7 mouse cellular contexts compared by ENCODE assay signal in the genomic region with DNA sequence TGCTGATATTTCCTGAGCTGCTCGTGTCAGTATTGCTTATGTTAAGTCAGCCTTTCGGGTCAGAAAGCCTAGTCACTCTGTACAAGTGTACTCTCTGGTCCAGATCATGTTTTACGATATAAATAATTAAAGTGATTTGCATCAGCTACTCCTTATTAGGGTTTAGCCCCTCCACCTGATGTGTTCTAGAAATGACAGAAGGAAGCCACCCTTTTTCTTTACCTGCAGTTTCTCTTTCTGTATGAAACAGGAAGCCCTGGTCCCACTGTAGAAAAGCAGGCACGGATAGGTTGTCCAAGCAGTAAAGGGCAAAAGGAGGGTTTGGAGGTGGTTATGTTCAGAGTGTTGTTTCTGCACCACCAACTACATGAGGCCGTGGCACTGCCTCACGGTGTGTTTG. TPM values are rescaled to one million over a fixed set of nuclear protein-coding genes. Genes with fewer than 3 reads are reported as not detected.
DNase-seq lines count a peak whose midpoint lies in the region; ATAC-seq and TF ChIP-seq lines count a peak whose summit lies in the region.

No protein-coding gene starts in this region.

- 79% methylated on average over 6 of the region's 6 CpGs for WGBS in forebrain, embryonic 13.5 days
- WGBS in liver, embryonic 13.5 days (ENCODE audit: insufficient replicate concordance): 38% methylated on average over 6 of the region's 6 CpGs

- H3K4me2 ChIP-seq in forebrain, embryonic 13.5 days: peak overlapping the region; percentile 92
- peak overlapping the region; percentile 93 for H3K4me2 ChIP-seq in liver, embryonic 13.5 days

- H3K27ac ChIP-seq in testis, adult 2 months (ENCODE audit: control insufficient read depth, insufficient read depth, low read depth, low read length): no peak overlapping the region
- H3K27ac ChIP-seq in forebrain, embryonic 13.5 days: no peak overlapping the region
- peak overlapping the region; percentile 99 for H3K27ac ChIP-seq in liver, embryonic 13.5 days

- H3K27me3 ChIP-seq in testis, adult 2 months (ENCODE audit: control insufficient read depth, insufficient read depth, low read length): no peaks in the 10 kb centered on the region
- H3K27me3 ChIP-seq in forebrain, embryonic 13.5 days: no peaks in the 10 kb centered on the region
- H3K27me3 ChIP-seq in liver, embryonic 13.5 days: no peaks in the 10 kb centered on the region

- H3K9me3 ChIP-seq in forebrain, embryonic 13.5 days (replicated peaks): no peaks in the 10 kb centered on the region
- H3K9me3 ChIP-seq in liver, embryonic 13.5 days (replicated peaks): no peaks in the 10 kb centered on the region

- no peak for TF ChIP-seq POLR2A in testis, adult 2 months (IDR thresholded peaks at IDR 0.05; ENCODE audit: control insufficient read depth, low read depth, low read length)

- no peak for TF ChIP-seq CTCF in testis, adult 2 months (IDR thresholded peaks at IDR 0.05; ENCODE audit: control insufficient read depth, insufficient read depth, insufficient replicate concordance, low read depth, low read length)

- no peak for DNase-seq in testis, postnatal 10 days (ENCODE audit: low spot score)
- no peak for DNase-seq in liver, embryonic 13.5 days
- DNase-seq in right cerebral cortex, adult 2 months (ENCODE audit: low spot score in 2 of 2): no peak
- DNase-seq in urinary bladder, postnatal 36 days (ENCODE audit: low spot score in 2 of 2): no peak
- DNase-seq in lung, postnatal 36 days: no peak

- peak overlapping the region; percentile 92 for H3K9ac ChIP-seq in forebrain, embryonic 13.5 days
- peak overlapping the region; percentile 96 for H3K9ac ChIP-seq in liver, embryonic 13.5 days

- peak overlapping the region; percentile 92 for H3K4me3 ChIP-seq in testis, adult 2 months (ENCODE audit: control insufficient read depth, low read depth, low read length)
- H3K4me3 ChIP-seq in forebrain, embryonic 13.5 days: peak overlapping the region; percentile 87
- H3K4me3 ChIP-seq in liver, embryonic 13.5 days (replicated peaks): peak overlapping the region; percentile 82

- H3K36me3 ChIP-seq in testis, adult 2 months (ENCODE audit: control insufficient read depth, insufficient read depth, low read length): peaks cover 4% of the 10 kb centered on the region
- peaks cover 43% of the 10 kb centered on the region for H3K36me3 ChIP-seq in forebrain, embryonic 13.5 days (ENCODE audit: poor library complexity, severe bottlenecking)
- peaks cover 69% of the 10 kb centered on the region for H3K36me3 ChIP-seq in liver, embryonic 13.5 days

- peaks cover 3% of the 10 kb centered on the region for H3K4me1 ChIP-seq in testis, adult 2 months (ENCODE audit: control insufficient read depth, insufficient read depth, low read length)
- H3K4me1 ChIP-seq in forebrain, embryonic 13.5 days: peaks cover 14% of the 10 kb centered on the region
- H3K4me1 ChIP-seq in liver, embryonic 13.5 days (replicated peaks): peaks cover 66% of the 10 kb centered on the region

- no peak for ATAC-seq in forebrain, embryonic 13.5 days
- ATAC-seq in liver, embryonic 13.5 days (ENCODE audit: low read depth): no peak

RNA-seq across cellular contexts. Expression of gene Mtf1, which starts 1.5 kb away (rescaled TPM):
- 61.0 and 64.0 TPM in 2 replicates for polyA plus RNA-seq in testis, adult 2 months (2012; rRNA removed)
- 15.8 and 16.4 TPM in 2 replicates for polyA plus RNA-seq in forebrain, embryonic 13.5 days (2015; fragmentation: Nextera tagmentation; extraction: Ambion mirVana)
- polyA plus RNA-seq in liver, embryonic 13.5 days (2015; fragmentation: Nextera tagmentation; extraction: Ambion mirVana): 14.4 and 15.5 TPM in 2 replicates

RNA-seq across cellular contexts. Expression of gene Yrdc, which starts 47.1 kb away (rescaled TPM):
- 49.4 and 54.1 TPM in 2 replicates for polyA plus RNA-seq in testis, adult 2 months (2012; rRNA removed)
- polyA plus RNA-seq in forebrain, embryonic 13.5 days (2015; fragmentation: Nextera tagmentation; extraction: Ambion mirVana): 45.8 and 51.4 TPM in 2 replicates
- polyA plus RNA-seq in liver, embryonic 13.5 days (2015; fragmentation: Nextera tagmentation; extraction: Ambion mirVana): 20.0 and 23.2 TPM in 2 replicates

RNA-seq across cellular contexts. Expression of gene 1110065P20Rik, which starts 47.6 kb away (rescaled TPM):
- polyA plus RNA-seq in testis, adult 2 months (2012; rRNA removed): 195 and 219 TPM in 2 replicates
- polyA plus RNA-seq in forebrain, embryonic 13.5 days (2015; fragmentation: Nextera tagmentation; extraction: Ambion mirVana): 59.2 and 63.6 TPM in 2 replicates
- polyA plus RNA-seq in liver, embryonic 13.5 days (2015; fragmentation: Nextera tagmentation; extraction: Ambion mirVana): 12.1 and 15.3 TPM in 2 replicates

RNA-seq across cellular contexts. Expression of gene Maneal, which starts 58.6 kb away (rescaled TPM):
- 0.23 and 0.32 TPM in 2 replicates for polyA plus RNA-seq in testis, adult 2 months (2012; rRNA removed)
- polyA plus RNA-seq in forebrain, embryonic 13.5 days (2015; fragmentation: Nextera tagmentation; extraction: Ambion mirVana): 5.1 and 5.7 TPM in 2 replicates
- 0.03 and 0.05 TPM in 2 replicates for polyA plus RNA-seq in liver, embryonic 13.5 days (2015; fragmentation: Nextera tagmentation; extraction: Ambion mirVana)
